Mouse (Mus musculus): ENCODE measurements around the gene Fxyd5.

- TF ChIP-seq CTCF (IDR thresholded peaks at IDR 0.05; ENCODE audit: low read depth, low read length) (no peak), POLR2A (IDR thresholded peaks at IDR 0.05; ENCODE audit: extremely low read depth, insufficient read depth, low read length) (no peak)
Observed at GRCm38 (mm10) chr7:31055354-31055824, 13.1 kb upstream of the Fxyd5 start.

All from liver, adult 2 months (tissue).